Mouse (Mus musculus): ENCODE data around the gene Gch1. TPM values are rescaled to one million over a fixed set of nuclear protein-coding genes. Genes with fewer than 3 reads are reported as not detected.

Gene Gch1
- polyA plus RNA-seq, 1 experiment from 2014 or later, result 5.9 TPM

GRCm38 (mm10) chr14:47220231-47221025 is 31.2 kb upstream of the Gch1 start:
- no peak overlapping the region for H3K27ac ChIP-seq (replicated peaks)
- no peak overlapping the region for H3K9ac ChIP-seq
- no peak for ATAC-seq (ENCODE audit: low FRiP score, low read depth)

GRCm38 (mm10) chr14:47218766-47219606 is 29.8 kb upstream of the Gch1 start:
- Histone ChIP-seq H3K4me2 (no peak overlapping the region), H3K4me1 (replicated peaks) (no peaks in the 10 kb centered on the region), H3K9me3 (no peaks in the 10 kb centered on the region), H3K27ac (replicated peaks) (no peak overlapping the region), H3K9ac (no peak overlapping the region), H3K27me3 (no peaks in the 10 kb centered on the region), H3K4me3 (no peak overlapping the region), H3K36me3 (no peaks in the 10 kb centered on the region)
- no peak for ATAC-seq (ENCODE audit: low FRiP score, low read depth)
- WGBS, result 84% methylated on average over 9 of the region's 9 CpGs

More at GRCm38 (mm10) chr14:47220231-47221025, 31.2 kb upstream of the Gch1 start:
- Histone ChIP-seq H3K36me3 (no peaks in the 10 kb centered on the region), H3K4me2 (no peak overlapping the region), H3K27me3 (no peaks in the 10 kb centered on the region), H3K4me3 (no peak overlapping the region), H3K4me1 (replicated peaks) (no peaks in the 10 kb centered on the region), H3K9me3 (no peaks in the 10 kb centered on the region)
- 85% methylated on average over 8 of the region's 8 CpGs for WGBS

- no peaks in the 10 kb centered on the region for H3K36me3 ChIP-seq
- no peak overlapping the region for H3K4me2 ChIP-seq
- ATAC-seq (ENCODE audit: low FRiP score, low read depth), result no peak
- H3K9me3 ChIP-seq, result no peaks in the 10 kb centered on the region
- H3K4me1 ChIP-seq (replicated peaks), result no peaks in the 10 kb centered on the region
- H3K27ac ChIP-seq (replicated peaks), result no peak overlapping the region
- no peaks in the 10 kb centered on the region for H3K27me3 ChIP-seq
- WGBS, result 87% methylated on average over 2 of the region's 2 CpGs
- H3K9ac ChIP-seq, result no peak overlapping the region
- H3K4me3 ChIP-seq, result no peak overlapping the region
Observed at GRCm38 (mm10) chr14:47216541-47216940, 27.3 kb upstream of the Gch1 start.

DNA sequence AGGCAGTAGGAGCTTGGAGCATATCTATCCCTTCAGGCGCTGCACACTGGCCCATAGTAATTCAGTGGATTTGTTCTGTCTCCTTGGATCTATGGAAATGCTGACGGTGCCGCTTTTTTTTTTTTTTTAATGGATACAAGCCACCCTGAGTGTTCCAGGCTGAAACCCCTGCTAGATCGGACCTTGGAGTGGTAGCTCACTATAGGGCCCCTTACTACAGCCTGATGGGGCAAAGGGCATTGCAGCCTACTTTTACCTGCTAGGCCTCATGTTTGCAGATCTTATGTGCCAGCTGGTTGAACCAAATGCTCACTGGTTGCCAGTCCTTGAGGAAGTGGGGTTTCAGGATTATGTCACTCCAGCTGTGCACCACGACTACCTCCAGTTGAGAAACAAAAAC is 25.2 kb upstream of the Gch1 start:
- WGBS, result 87% methylated on average over 5 of the region's 5 CpGs
- no peak overlapping the region for H3K9ac ChIP-seq

DNA sequence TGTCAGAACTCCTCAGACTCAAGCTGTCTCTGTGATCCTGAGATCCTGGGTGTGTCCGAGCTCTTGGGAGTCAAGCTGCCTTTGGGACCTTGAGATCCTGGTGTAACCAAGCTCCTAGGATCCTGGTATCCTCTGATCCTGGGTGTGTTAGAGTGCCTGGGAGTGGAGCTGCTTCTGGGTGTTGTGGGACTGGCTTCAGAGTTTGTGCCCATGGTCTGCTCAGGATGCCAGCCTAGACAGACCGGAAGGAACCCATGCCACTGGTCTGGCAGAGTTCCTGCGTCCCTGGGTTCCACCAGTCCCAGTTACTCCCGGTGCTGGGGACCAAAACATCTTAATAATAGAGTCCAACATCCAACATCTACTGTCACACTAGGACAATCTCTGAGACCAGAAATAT is 24.1 kb upstream of the Gch1 start:
- Histone ChIP-seq H3K27me3 (no peaks in the 10 kb centered on the region), H3K4me2 (no peak overlapping the region), H3K36me3 (no peaks in the 10 kb centered on the region), H3K9ac (no peak overlapping the region), H3K27ac (replicated peaks) (no peak overlapping the region), H3K4me1 (replicated peaks) (no peaks in the 10 kb centered on the region), H3K4me3 (no peak overlapping the region), H3K9me3 (no peaks in the 10 kb centered on the region)
- no peak for ATAC-seq (ENCODE audit: low FRiP score, low read depth)
- WGBS, result 92% methylated on average over 4 of the region's 4 CpGs

More for the DNA sequence above, 25.2 kb upstream of the Gch1 start:
- Histone ChIP-seq H3K4me3 (no peak overlapping the region), H3K4me2 (no peak overlapping the region), H3K9me3 (no peaks in the 10 kb centered on the region), H3K27me3 (no peaks in the 10 kb centered on the region), H3K4me1 (replicated peaks) (no peaks in the 10 kb centered on the region), H3K36me3 (no peaks in the 10 kb centered on the region), H3K27ac (replicated peaks) (no peak overlapping the region)
- ATAC-seq (ENCODE audit: low FRiP score, low read depth), result no peak

- Histone ChIP-seq H3K4me3 (no peak overlapping the region), H3K27ac (replicated peaks) (no peak overlapping the region), H3K4me1 (replicated peaks) (no peaks in the 10 kb centered on the region), H3K36me3 (no peaks in the 10 kb centered on the region), H3K27me3 (no peaks in the 10 kb centered on the region), H3K9ac (no peak overlapping the region), H3K4me2 (no peak overlapping the region), H3K9me3 (no peaks in the 10 kb centered on the region)
- 77% methylated on average over 4 of the region's 4 CpGs for WGBS
- no peak for ATAC-seq (ENCODE audit: low FRiP score, low read depth)
Observed at GRCm38 (mm10) chr14:47209669-47210164, 20.5 kb upstream of the Gch1 start.

GRCm38 (mm10) chr14:47208564-47209493 is 19.6 kb upstream of the Gch1 start:
- Histone ChIP-seq H3K9me3 (no peaks in the 10 kb centered on the region), H3K27ac (replicated peaks) (no peak overlapping the region), H3K4me3 (no peak overlapping the region), H3K36me3 (no peaks in the 10 kb centered on the region), H3K4me2 (no peak overlapping the region), H3K27me3 (no peaks in the 10 kb centered on the region), H3K9ac (no peak overlapping the region), H3K4me1 (replicated peaks) (no peaks in the 10 kb centered on the region)
- no peak for ATAC-seq (ENCODE audit: low FRiP score, low read depth)
- WGBS, result 91% methylated on average over 12 of the region's 12 CpGs

DNA sequence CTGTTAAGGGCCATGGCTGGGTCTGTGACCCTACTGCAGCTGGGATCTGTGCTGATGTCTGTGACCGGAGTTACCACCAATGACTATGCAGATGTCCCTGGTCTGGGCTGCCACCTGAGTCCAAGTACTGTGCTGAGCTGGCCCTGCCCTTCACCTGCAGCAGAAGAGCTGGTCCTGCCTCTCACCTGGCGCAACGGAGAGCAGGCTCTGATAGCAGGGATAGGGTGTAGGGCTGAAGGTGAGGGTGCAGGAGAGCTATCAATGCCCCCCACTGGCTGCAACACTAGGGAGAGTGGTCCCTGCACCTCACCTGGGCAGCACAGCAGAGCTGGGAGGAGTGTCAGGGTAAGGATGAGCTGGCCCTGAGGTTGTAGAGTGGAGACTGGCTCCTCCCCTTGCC is 17.4 kb upstream of the Gch1 start:
- Histone ChIP-seq H3K4me3 (no peak overlapping the region), H3K27me3 (no peaks in the 10 kb centered on the region), H3K9ac (no peak overlapping the region), H3K9me3 (no peaks in the 10 kb centered on the region), H3K36me3 (no peaks in the 10 kb centered on the region), H3K4me1 (replicated peaks) (no peaks in the 10 kb centered on the region), H3K4me2 (no peak overlapping the region), H3K27ac (replicated peaks) (no peak overlapping the region)
- WGBS, result 96% methylated on average over 3 of the region's 3 CpGs
- ATAC-seq (ENCODE audit: low FRiP score, low read depth), result no peak

DNA sequence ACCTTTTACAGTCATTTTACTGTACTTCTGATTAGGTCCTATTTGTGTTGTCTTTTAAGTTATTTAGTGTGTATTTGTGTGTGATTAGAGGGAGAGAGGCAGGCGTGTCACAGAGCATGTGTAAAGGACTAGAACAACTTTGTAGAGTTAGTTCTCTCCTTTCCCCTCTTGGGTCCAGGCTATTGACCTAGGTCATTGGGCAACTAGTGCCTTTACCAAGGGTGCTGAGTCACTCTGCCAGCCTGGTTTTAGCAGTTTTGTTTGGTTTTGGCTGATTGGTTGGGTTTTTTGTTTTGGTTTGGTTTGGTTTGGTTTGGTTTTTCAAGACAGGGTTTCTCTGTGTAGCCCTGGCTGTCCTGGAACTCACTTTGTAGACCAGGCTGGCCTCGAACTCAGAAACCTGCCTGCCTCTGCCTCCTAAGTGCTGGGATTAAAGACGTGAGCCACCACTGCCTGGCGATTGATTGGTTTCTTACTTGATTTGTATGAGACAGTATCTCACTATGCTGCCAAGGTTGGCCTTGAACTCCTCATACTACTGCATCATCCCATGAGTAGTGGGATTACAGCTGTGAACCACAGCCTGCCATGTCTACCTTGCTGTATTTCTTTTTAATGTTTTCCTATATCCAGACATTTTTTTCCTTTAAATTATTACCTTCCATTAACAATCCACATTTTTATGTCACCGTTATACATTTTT is 16.2 kb upstream of the Gch1 start:
- no peak overlapping the region for H3K4me3 ChIP-seq
- no peaks in the 10 kb centered on the region for H3K4me1 ChIP-seq (replicated peaks)
- no peaks in the 10 kb centered on the region for H3K27me3 ChIP-seq
- no peak overlapping the region for H3K27ac ChIP-seq (replicated peaks)
- no peaks in the 10 kb centered on the region for H3K9me3 ChIP-seq
- no peaks in the 10 kb centered on the region for H3K36me3 ChIP-seq
- H3K4me2 ChIP-seq, result no peak overlapping the region
- no peak overlapping the region for H3K9ac ChIP-seq
- WGBS, result 93% methylated on average over 5 of the region's 5 CpGs
- ATAC-seq (ENCODE audit: low FRiP score, low read depth), result no peak

GRCm38 (mm10) chr14:47197340-47197739 is 8.1 kb upstream of the Gch1 start:
- H3K4me2 ChIP-seq, result no peak overlapping the region
- no peaks in the 10 kb centered on the region for H3K36me3 ChIP-seq
- H3K27me3 ChIP-seq, result no peaks in the 10 kb centered on the region
- no peak overlapping the region for H3K27ac ChIP-seq (replicated peaks)
- 71% methylated on average over 3 of the region's 3 CpGs for WGBS
- no peaks in the 10 kb centered on the region for H3K4me1 ChIP-seq (replicated peaks)
- no peak overlapping the region for H3K9ac ChIP-seq
- no peaks in the 10 kb centered on the region for H3K9me3 ChIP-seq
- H3K4me3 ChIP-seq, result no peak overlapping the region
- no peak for ATAC-seq (ENCODE audit: low FRiP score, low read depth)

GRCm38 (mm10) chr14:47196711-47197110 is 7.5 kb upstream of the Gch1 start:
- H3K4me1 ChIP-seq (replicated peaks), result no peaks in the 10 kb centered on the region
- H3K9ac ChIP-seq, result no peak overlapping the region
- H3K27ac ChIP-seq (replicated peaks), result no peak overlapping the region
- no peak overlapping the region for H3K4me2 ChIP-seq
- ATAC-seq (ENCODE audit: low FRiP score, low read depth), result no peak
- no peaks in the 10 kb centered on the region for H3K36me3 ChIP-seq
- no peaks in the 10 kb centered on the region for H3K27me3 ChIP-seq
- 86% methylated on average over 8 of the region's 8 CpGs for whole genome bisulfite sequencing
- no peaks in the 10 kb centered on the region for H3K9me3 ChIP-seq
- H3K4me3 ChIP-seq, result no peak overlapping the region
